Mouse (Mus musculus) 416B (cell line): ENCODE measurements at regions not wholly inside any gene's neighbourhood (a gene's known extent, or its start where the extent isn't known, plus 50 kb on each side); places are given as distances from the start of the nearest gene placed in this dataset.
A peak's percentile ranks its signal among the peaks of the same experiment; 100 is the strongest.

ENCODE experiments used
- DNase-seq: peaks from one replicate; pipeline ENCODE4 v3.0.0; 2011; ENCODE audit warnings: low read depth

DNA sequence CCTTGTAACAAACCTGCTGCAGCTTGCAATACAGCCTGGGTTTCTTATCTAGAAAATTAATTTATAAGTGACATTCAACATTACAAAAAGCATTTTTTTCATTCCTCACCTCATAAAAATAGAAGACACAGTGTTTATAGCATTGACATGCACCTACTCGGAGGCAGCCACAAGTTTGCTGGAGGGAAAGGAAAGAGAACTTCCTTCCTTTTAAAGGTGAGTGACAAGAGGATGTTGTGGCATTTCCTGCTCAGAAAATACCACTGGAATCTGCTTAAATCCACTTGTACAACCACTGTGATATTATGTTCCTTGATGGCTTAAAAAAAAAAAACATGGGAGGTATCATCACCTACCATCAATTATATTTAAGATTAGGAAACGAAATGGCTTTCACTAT, 1222.2 kb upstream of the Flrt2 start:
- DNase-seq, result peak; percentile 47

DNA sequence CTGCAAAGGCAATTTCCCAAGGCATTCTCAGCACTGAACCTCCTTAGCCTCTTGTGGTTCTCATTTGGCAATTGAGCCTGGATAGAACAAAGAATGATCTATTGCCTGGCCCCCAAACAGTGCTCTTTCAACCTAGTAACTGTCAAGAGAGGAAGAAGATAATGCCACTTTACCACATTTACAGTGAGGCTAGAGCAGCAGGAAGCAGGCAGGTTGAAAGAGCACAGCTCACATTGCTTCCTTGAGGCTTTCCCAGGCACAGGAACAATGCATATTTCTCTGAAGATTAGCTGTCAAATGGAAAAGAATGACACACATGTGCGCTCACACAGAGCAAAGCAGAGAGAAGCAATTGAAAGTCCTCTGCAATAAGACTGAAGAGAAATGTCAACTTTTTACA, 1221.0 kb upstream of the Flrt2 start:
- peak; percentile 68 for DNase-seq

DNA sequence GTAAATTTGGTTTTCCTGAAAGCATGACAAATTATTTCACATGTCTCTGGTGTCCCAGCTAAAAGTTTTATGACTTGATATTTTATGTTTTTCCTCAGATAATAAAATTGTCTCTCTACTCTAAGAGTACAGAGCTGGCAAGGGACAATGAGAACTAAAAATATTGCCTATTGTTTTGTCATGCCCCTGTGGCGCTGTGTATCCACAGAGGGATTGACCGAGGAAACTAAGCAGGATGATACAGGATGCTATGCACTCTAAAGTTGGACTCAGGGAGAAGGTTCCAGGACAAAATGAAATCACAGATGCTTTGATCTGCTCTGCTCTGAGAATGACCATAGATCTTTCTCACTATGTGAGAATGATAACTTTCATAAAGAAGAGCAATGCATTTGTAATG, 1203.3 kb upstream of the Flrt2 start:
- DNase-seq, result no peak

GRCm38 (mm10) chr12:94508099-94508498, 1183.9 kb upstream of the Flrt2 start:
- no peak for DNase-seq

DNA sequence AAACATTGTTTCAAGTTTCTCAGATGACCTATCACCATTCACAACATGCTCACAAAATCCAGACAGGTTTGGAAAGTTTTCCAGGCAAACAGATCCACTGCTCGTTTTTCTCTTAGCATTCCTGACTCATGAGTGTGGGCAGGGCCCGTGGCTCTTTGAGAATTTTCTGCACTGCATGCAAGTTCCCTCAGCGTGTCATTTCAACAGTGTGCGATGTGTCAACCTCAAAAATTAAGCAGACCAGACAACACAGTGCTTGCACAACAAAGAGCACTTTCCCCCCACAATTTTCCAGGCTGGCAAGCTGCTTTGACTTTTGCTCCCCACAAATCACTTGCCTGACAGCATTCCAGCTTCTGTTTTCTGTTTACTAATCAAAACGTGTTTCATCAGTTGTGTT, 1182.2 kb upstream of the Flrt2 start:
- DNase-seq, result peak; percentile 4

GRCm38 (mm10) chr12:94544706-94545105, 1147.3 kb upstream of the Flrt2 start:
- no peak for DNase-seq

DNA sequence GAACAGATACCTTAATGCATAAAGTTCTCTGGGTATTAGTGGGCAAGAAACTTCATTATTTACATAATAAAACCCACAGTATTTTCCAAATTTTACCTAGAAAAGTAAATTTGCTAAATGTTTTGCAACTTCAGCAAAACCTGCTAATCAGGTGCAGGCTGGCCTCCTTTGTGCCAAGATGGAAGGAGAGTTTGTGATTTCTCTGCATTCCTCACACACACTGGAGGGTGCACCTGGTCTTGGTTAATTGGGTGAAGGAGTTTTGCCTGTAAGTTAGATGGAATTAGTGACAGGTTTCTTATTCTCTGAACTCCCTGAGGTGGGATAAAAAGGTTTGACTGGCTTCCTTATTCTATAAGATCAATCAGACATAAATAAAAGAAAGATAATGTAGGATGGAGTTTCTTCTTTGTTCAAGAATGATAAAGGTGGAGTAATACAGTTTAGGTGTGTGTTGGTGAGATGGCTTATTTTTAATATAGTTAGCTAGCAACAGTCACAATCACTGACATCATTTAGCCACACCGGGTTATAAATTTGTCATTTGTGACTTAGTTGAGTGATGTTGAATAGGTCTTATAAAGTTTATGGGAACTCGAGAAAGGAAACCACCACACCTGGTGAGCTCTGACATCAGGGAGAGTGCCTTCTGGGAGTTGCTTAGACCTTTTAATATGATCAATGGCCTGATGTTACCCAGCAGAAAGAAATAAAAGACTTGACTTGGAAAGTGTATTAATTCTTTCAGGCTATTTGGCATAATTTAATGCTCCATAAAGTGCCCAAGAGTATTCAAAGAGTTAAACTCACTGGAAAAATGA, 1131.4 kb upstream of the Flrt2 start:
- no peak for DNase-seq

DNA sequence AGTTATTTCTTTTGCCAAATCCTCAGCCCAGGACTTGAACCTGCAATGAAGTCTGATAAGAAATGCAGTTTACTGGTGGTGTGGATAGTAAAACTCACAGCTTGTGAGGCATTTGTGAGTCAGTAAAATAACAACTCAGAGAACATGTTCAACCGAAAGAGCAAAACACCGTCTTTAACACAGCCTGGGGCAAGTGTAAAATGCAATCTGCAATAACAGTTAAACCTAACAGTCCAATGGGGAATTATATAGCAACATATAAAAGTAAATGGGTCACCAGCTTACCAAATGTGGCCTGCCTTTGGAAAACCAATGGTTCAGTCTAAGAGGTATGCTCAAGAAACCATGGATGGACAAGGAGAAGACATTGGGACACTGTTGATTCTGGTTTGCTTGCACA, 1117.0 kb upstream of the Flrt2 start:
- no peak for DNase-seq

DNA sequence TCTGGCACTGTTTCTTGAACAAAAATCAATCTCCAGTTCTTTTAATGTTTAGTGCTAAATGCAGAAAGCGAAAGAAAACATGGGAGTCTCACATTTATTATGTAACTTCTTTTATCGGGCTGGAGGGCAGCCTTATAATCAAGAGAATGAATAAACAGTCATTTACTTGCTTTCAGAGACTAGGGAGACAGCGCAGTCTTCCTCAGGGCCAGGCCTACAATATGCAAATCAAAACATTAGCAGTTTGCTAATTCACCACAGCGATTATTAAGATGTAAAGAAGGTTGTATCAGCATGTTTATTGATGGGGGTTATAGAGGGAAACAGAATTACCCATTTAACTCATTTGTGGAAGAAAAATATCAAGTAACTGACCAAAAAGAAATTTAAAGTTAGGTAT, 1111.7 kb upstream of the Flrt2 start:
- no peak for DNase-seq

DNA sequence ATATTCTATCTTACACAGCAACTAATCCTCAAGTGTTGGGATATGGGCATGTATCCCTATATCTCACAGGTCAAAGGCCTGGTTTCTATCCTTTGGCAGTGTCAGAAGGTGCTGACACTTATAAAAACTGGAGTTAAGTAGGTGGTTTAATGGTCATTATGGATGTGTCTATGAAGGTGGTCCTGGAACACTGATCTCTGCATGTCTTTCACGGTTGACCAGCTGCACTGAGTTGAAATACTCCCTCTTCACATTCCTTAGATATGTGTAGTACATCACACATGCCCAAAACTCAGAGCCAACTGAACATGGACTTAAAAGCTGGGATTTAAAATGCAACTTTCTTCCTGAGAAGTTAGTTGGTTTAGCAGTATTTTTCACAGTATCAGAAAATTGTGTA, 1107.7 kb upstream of the Flrt2 start:
- DNase-seq, result no peak

GRCm38 (mm10) chr12:94587031-94587430, 1105.0 kb upstream of the Flrt2 start:
- DNase-seq, result no peak

DNA sequence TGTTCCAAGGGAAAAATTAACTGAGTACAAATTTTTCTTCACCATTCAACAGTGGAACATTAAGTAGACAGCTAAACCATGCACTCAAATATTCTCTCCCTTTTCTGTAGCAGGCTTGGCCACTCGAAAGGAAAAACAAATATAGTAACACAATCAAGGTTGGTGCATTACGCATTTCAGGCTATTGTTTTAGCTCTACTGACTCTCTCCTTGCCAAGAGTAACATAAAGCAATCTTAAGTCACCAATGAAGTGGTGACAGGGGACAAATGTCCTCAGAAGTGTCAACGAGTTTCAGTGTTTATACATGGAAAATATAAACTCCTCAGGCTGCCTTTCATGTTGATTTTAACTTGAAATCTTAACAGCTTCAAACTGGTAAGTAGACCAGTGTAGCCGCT, 1103.4 kb upstream of the Flrt2 start:
- DNase-seq, result no peak

DNA sequence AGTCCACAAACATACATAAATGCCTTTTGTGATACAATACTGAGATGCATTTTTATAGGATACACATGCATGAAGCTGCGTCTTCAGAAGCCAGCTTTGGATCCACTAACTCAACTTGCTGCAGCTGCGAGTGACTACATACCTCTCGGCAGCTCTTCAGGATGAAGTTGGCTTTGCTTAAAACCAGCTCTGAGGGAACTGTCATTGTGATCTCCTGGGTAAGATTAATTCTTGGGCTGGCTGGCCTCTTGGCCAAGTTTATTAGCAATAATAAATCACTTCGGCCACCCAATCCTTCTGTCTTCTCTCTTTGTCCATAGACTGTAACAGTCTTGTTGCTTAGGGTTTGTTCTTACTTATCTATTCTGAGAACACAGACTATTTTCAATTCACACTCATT, 1103.0 kb upstream of the Flrt2 start:
- no peak for DNase-seq

- DNase-seq, result peak; percentile 30
Observed at GRCm38 (mm10) chr12:94605566-94605965, 1086.5 kb upstream of the Flrt2 start.

GRCm38 (mm10) chr12:94636555-94636954, 1055.5 kb upstream of the Flrt2 start:
- no peak for DNase-seq

DNA sequence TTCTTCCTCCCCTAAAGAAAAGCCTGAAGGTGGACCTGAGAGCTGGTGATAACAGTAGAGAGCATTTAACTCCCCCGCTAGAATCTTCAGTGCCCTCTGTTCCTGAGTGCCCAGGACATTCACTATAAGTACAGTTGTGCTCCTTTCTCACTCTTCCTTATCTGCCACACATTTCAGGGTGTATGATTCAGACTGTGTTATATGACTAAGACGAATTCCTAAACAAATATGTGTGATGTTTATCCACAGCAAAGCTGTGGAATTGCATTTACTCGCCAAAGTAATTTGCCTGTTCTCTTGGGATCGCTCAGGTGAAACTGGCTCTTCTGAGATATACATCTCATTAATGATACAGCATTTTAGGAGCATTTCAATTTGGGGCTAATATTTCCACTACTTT, 1051.9 kb upstream of the Flrt2 start:
- no peak for DNase-seq

DNA sequence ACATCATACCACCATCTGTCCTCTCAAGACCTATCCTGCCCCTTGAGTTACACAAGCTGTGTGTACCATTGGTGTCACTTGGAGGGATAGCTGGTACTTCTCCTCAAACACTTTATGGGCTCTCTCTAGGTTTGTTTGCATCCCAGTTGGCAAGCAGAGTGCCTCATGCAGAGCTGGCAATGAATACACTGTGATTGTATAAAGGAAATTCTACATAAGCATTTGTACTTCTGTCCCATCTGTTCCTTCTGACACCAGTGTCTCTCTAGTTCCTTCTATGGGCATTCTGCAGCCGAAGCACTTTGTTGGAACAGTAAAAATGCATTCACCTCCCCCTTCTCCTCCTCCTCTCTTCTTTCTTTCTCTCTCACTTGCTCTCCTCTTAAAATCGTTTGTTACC, 1046.7 kb upstream of the Flrt2 start:
- DNase-seq, result no peak

DNA sequence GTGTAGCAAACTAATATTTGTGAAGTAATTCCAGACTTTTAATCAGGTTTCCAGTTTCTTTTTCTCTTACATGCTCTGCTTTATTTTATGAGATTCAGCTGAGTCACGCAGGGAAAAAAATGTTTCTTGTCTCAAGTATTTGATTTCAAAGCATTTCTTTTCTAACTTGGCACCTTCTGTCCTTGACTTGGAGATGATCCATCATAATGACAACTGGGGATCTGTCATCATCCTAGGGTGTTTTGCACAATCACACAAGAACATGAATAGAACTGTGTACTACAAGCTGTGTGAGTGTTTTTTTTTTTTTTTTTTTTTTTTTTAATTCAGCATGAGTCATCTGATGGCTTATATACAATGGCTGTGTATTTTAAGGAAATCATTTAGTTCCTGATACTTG, 1022.0 kb upstream of the Flrt2 start:
- DNase-seq, result peak; percentile 27

GRCm38 (mm10) chr12:94674925-94675324, 1017.1 kb upstream of the Flrt2 start:
- no peak for DNase-seq

DNA sequence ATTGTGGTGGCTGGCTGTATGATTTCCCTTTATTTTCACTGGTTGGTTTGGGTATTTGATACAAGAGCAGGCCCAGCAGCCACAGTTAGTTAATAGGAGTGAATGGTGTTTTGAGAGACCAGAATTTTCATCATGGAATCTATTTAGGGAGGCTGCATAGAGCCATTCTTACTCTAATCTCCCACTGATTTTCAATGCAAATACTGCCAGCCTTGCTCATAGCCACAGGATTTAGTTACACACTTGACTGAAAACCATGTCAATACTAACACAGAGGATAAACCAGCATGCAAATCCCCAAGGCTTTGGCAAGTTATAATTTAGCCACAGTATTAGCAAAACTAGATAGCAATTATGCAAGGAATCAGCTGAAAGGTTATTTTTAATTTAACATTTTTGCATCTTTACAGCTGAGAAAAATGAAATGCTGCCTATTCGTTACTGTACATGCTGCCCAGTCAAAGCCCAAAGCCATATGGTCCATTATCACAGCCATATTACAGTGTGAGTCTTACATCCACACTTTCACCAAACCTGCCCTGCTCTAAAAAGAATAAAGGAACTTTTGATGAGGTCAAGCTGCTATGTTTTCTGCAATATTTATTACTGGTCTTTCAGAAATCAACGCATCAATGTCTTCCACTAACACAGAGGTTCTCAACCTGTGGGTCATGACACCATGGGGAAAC, 1000.5 kb upstream of the Flrt2 start:
- no peak for DNase-seq

GRCm38 (mm10) chr12:94731391-94731790, 960.6 kb upstream of the Flrt2 start:
- no peak for DNase-seq

- no peak for DNase-seq
Observed at GRCm38 (mm10) chr12:94733179-94733578, 958.8 kb upstream of the Flrt2 start.

DNA sequence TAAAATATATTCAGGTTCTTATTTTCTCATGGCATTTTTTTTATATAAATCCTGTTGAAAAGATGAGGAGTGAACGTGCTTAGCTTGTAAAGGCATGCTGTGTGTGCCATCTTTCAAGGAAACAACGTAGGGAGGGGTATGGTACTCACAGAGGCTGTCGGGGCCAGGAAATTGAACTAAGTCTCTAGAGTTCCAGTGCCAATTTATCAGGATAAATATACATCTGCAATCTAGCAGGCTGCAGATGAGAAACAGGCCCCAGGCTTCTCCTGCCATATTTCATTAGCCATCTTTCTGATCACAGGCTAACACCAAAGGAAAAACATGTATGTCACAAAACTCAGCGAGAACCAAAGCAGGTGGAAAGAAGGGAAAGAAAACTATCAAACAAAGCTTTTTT, 954.8 kb upstream of the Flrt2 start:
- no peak for DNase-seq
